Mouse (Mus musculus): Measurements from ENCODE around the gene Wnt16. TPM values are rescaled to one million over a fixed set of nuclear protein-coding genes. Genes with fewer than 3 reads are reported as not detected.

Gene Wnt16
- polyA plus RNA-seq, 1 experiment from 2014 or later = 0.29 TPM

Other genes starting within 250 kb of the Wnt16 start
- 33.7 and 35.2 TPM in 2 replicates for gene Fam3c, start 68.0 kb downstream of the Wnt16 start, polyA plus RNA-seq (2014; fragmentation: Nextera tagmentation; extraction: Ambion mirVana)